Mouse (Mus musculus) liver, adult 2 months (tissue): ENCODE results near the gene Pycr2. TPM values are rescaled to one million over a fixed set of nuclear protein-coding genes. Genes with fewer than 3 reads are reported as not detected.

Experiments used
- DNase-seq: peaks from one replicate; pipeline ENCODE4 v3.0.0-alpha.2; 2011; ENCODE audit warnings: low read depth, low spot score; ENCODE audit errors: extremely low read depth
- H3K27ac ChIP-seq: fragments of 200-500 bp; replicated peaks from 2 replicates; pipeline ENCODE4 v1.5.1; 2012; ENCODE audit warnings: low read depth, mild to moderate bottlenecking, control low read depth, inconsistent platforms, low read length; ENCODE audit not compliant: insufficient read depth
- H3K27me3 ChIP-seq: fragments of 200-500 bp; 2 replicates; pipeline ENCODE4 v1.6.1; 2012; ENCODE audit warnings: mild to moderate bottlenecking, moderate library complexity, low read length, inconsistent platforms; ENCODE audit not compliant: control insufficient read depth, insufficient read depth
- H3K36me3 ChIP-seq: fragments of 200-500 bp; 2 replicates; pipeline ENCODE4 v1.6.1; 2012; ENCODE audit warnings: low read length, inconsistent platforms; ENCODE audit not compliant: control insufficient read depth, insufficient read depth
- H3K4me1 ChIP-seq: fragments of 200-500 bp; 2 replicates; pipeline ENCODE4 v1.6.1; 2011; ENCODE audit warnings: low read length; ENCODE audit not compliant: control insufficient read depth, insufficient read depth
- H3K4me3 ChIP-seq: fragments of 200-500 bp; 2 replicates; pipeline ENCODE4 v1.5.1; 2011; ENCODE audit warnings: low read depth, mild to moderate bottlenecking, control low read depth, low read length, moderate library complexity; ENCODE audit not compliant: insufficient read depth
- H3K79me2 ChIP-seq: fragments of 200-500 bp; 2 replicates; pipeline ENCODE4 v1.6.1; 2012; ENCODE audit warnings: inconsistent platforms, mild to moderate bottlenecking, low read length, moderate library complexity; ENCODE audit not compliant: control insufficient read depth, insufficient read depth
- H3K9ac ChIP-seq: fragments of 200-500 bp; 2 replicates; pipeline ENCODE4 v1.6.1; 2012; ENCODE audit warnings: low read depth, mild to moderate bottlenecking, control low read depth, inconsistent platforms, low read length
- CTCF ChIP-seq: fragments of 200-500 bp; IDR thresholded peaks from 2 replicates; pipeline ENCODE4 v1.5.1; 2011; ENCODE audit warnings: low read depth, low read length, control low read depth
- POLR2A ChIP-seq: fragments of 200-500 bp; IDR thresholded peaks from 2 replicates; pipeline ENCODE4 v1.6.1; 2011; ENCODE audit warnings: low read length, control low read depth; ENCODE audit not compliant: insufficient read depth; ENCODE audit errors: extremely low read depth
- WGBS: fragments of 180-500 bp; shearing (Covaris S2); methylation state at CpG from one replicate; pipeline ENCODE4 v1.1.7; 2018; 5-methylcytosine and 5-hydroxymethylcytosine counted together
- polyA plus RNA-seq: library from polyadenylated mRNA; depleted of rRNA; stranded (reverse); fragments of >200 nt; gene quantifications from 2 replicates; pipeline ENCODE4 v1.2.3, GENCODE M21; 2012
- total RNA-seq: library from RNA; depleted of rRNA; stranded (reverse); fragments of >200 nt; gene quantifications from 2 replicates; pipeline ENCODE4 v1.2.3, GENCODE M21; 2014

The Pycr2 gene
- total and polyA plus RNA-seq, 2 experiments: 5.7 to 8.5 TPM

DNA sequence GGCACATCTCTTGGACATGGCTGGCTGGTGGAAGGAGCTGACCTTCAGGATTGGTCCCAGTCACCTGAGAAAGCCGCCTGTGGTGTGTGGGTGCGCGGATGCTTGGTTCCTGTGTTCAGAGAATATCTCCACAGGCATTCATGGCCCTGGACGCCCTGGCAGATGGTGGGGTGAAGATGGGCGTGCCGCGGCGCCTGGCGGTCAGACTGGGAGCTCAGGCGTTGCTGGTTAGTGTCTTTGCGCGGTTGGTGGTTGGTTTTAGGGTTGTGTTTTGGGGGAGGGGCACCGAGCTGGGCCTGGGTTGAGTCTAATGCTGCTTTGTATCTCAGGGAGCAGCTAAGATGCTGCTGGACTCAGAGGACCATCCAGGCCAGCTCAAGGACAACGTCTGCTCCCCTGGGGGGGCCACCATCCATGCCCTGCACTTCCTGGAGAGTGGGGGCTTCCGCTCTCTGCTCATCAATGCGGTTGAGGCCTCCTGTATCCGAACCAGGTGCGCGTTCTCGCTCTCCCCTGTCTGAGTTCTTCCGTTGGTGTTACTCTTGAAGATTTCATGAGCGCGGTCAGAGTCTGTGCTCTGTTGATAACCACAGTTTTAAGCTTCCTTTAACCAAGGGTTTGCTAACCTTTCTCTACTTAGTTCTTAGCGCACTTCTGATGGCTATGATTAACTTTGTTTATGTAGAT, 2.5 kb downstream of the Pycr2 start:
- H3K79me2 ChIP-seq: 0 out of 2 replicates have a peak, but pooled peaks cover 4% of the 10 kb centered on the region
- no peak overlapping the region for H3K9ac ChIP-seq
- no peak for TF ChIP-seq CTCF
- TF ChIP-seq POLR2A: no peak
- no peaks in the 10 kb centered on the region for H3K27me3 ChIP-seq
- no peak for DNase-seq
- WGBS: 97% methylated on average over 24 of the region's 24 CpGs
- H3K36me3 ChIP-seq: no peaks in the 10 kb centered on the region; the same call in 1 of the 2 replicates
- peaks cover 8% of the 10 kb centered on the region for H3K4me1 ChIP-seq
- H3K27ac ChIP-seq: no peak overlapping the region
- no peak overlapping the region for H3K4me3 ChIP-seq

DNA sequence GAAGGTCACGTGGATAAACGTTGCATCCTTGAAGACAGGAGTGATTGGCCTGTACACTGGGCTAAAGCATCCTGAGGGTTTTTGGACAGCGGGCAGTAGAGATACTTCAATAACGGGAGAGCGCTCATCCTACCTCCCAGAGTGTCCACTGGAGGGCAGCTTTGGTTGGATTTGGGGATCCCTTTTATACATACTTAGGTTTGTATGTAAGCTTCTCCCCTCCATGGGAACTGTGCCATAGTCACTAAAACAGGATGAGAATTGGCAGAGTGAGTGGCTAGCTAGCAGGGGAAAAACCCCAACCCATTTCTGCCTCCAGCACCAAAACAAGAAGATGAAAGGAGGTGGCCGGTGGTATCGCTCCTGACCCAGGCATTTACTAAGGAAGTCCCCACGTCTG, 7.0 kb downstream of the Pycr2 start:
- no peak overlapping the region for H3K27ac ChIP-seq

DNA sequence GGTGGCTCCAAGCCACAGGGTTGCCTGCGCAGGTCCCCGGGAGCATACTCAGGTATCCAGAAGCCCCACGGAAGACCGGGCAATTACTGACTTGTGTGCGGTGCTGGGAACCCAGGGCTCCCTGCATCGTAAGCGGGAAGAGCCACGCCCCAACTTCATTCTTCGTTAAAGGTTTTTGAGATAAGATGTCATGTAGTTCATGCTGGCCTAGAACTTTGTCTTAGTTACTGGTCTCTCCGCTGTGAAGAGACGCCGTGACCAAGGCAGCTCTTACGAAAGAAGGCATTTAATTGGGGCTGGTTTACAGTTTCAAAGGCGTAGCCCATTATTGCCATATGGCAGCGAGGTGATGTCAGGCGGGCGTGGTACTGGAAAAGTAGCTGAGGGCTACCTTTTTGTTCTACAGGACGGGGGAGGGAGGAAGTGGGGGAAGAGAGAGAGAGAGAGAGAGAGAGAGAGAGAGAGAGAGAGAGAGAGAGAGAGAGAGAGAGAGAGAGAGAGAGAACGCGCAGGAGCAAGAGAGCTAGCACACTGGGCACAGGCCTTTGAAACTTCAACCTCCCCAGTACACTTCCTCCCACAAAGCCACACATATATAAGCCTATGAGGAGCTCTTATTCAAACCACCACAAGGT, 7.7 kb downstream of the Pycr2 start:
- no peaks in the 10 kb centered on the region for H3K4me1 ChIP-seq
- TF ChIP-seq POLR2A (no peak), CTCF (no peak)
- H3K27ac ChIP-seq: no peak overlapping the region
- no peaks in the 10 kb centered on the region; the same call in 1 of the 2 replicates for H3K36me3 ChIP-seq
- no peak for DNase-seq
- H3K27me3 ChIP-seq: no peaks in the 10 kb centered on the region
- WGBS: 62% methylated on average over 20 of the region's 20 CpGs
- no peak overlapping the region for H3K9ac ChIP-seq
- H3K4me3 ChIP-seq: no peak overlapping the region
- no peaks in the 10 kb centered on the region for H3K79me2 ChIP-seq

More for the DNA sequence above, 7.0 kb downstream of the Pycr2 start:
- H3K4me3 ChIP-seq: no peak overlapping the region
- H3K36me3 ChIP-seq: no peaks in the 10 kb centered on the region; the same call in 1 of the 2 replicates
- H3K4me1 ChIP-seq: no peaks in the 10 kb centered on the region
- no peak for DNase-seq
- 32% methylated on average over 8 of the region's 8 CpGs for WGBS
- no peak overlapping the region for H3K9ac ChIP-seq
- TF ChIP-seq POLR2A (no peak), CTCF (peak; percentile 27; the same call in 1 of the 2 replicates)
- H3K79me2 ChIP-seq: no peaks in the 10 kb centered on the region
- H3K27me3 ChIP-seq: no peaks in the 10 kb centered on the region

DNA sequence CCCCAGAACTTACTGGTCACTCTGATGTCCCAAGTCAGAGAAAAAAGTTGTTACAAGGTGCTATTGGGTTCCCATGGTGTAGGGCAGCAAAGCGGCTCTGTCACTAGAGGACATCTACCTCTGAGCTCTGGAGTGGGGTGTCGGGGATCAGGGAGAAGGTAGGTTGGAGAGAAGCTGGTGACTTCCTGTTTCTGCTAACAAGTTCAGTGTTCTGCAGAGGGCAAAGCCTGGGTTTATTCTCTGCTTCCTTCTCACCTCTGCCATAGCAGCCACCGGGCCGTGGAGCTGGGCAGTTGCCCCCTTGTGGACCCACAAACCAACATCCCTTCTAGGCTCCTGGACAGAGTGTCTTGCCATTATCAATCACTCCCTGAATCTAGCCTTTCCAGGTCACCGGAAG, 8.7 kb downstream of the Pycr2 start:
- 89% methylated on average over 5 of the region's 5 CpGs for WGBS
- H3K9ac ChIP-seq: no peak overlapping the region

GRCm38 (mm10) chr1:180913797-180914196, 9.7 kb downstream of the Pycr2 start:
- no peak for DNase-seq
- Histone ChIP-seq H3K4me3 (no peak overlapping the region), H3K27ac (no peak overlapping the region), H3K36me3 (no peaks in the 10 kb centered on the region), H3K79me2 (no peaks in the 10 kb centered on the region), H3K9ac (no peak overlapping the region), H3K4me1 (no peaks in the 10 kb centered on the region), H3K27me3 (no peaks in the 10 kb centered on the region)
- TF ChIP-seq CTCF (no peak), POLR2A (no peak)
- 75% methylated on average over 4 of the region's 4 CpGs for WGBS

More for the DNA sequence above, 8.7 kb downstream of the Pycr2 start:
- no peak overlapping the region for H3K4me3 ChIP-seq
- H3K79me2 ChIP-seq: no peaks in the 10 kb centered on the region
- H3K4me1 ChIP-seq: no peaks in the 10 kb centered on the region
- H3K27ac ChIP-seq: no peak overlapping the region
- no peaks in the 10 kb centered on the region for H3K36me3 ChIP-seq
- DNase-seq: no peak
- H3K27me3 ChIP-seq: no peaks in the 10 kb centered on the region
- TF ChIP-seq POLR2A (no peak), CTCF (no peak)

DNA sequence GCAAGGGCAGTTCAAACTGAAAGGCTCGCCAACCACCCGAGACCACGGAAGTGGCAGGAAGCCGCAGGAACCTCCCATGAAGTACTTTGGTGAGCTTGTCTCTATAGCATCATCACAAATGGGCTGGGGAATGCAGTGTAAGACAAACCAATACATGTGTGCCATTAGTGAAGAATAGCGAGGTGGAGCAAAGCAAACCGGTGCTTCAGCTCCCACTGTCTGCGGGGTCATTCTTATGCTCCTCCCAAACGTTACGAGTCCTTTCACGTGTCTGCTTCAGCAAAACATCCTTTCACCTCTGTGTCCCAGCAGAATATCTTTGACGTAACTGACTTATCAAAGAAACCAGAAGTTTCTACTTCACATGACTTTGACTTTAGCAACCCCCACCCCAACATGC, 12.3 kb downstream of the Pycr2 start:
- Histone ChIP-seq H3K36me3 (no peaks in the 10 kb centered on the region), H3K27me3 (no peaks in the 10 kb centered on the region), H3K9ac (no peak overlapping the region), H3K4me1 (no peaks in the 10 kb centered on the region), H3K4me3 (no peak overlapping the region), H3K79me2 (no peaks in the 10 kb centered on the region), H3K27ac (no peak overlapping the region)
- no peak for TF ChIP-seq POLR2A
- no peak for TF ChIP-seq CTCF
- no peak for DNase-seq
- WGBS: 91% methylated on average over 11 of the region's 11 CpGs
